Comparison of ENCODE assay signal across 1 mouse cellular context in genomic region chr11:49092053-49092586, GRCm38 (mm10).
TF ChIP-seq lines count a peak whose summit lies in the region.

No protein-coding gene starts in this region.

TF ChIP-seq in MEL, 35 proteins besides CTCF, POLR2A, EP300 and RAD21:
- TF ChIP-seq MEF2A (IDR thresholded peaks at IDR 0.05; ENCODE audit: extremely low read depth, insufficient replicate concordance, low read depth, low read length, poor library complexity, severe bottlenecking) (no peak), MAX (IDR thresholded peaks at IDR 0.05; ENCODE audit: low read length) (0 out of 2 replicates have a peak, but pooled peaks have one; percentile 12), GATA1 (IDR thresholded peaks at IDR 0.05; ENCODE audit: low read depth, low read length) (0 out of 2 replicates have a peak, but pooled peaks have one; percentile 5), TCF12 (IDR thresholded peaks at IDR 0.05; ENCODE audit: low read depth, low read length) (0 out of 2 replicates have a peak, but pooled peaks have one; percentile 6), ETS1 (IDR thresholded peaks at IDR 0.05; ENCODE audit: low read depth, low read length) (peak; percentile 54; the same call in 1 of the 2 replicates)
